24 mouse cellular contexts compared by ENCODE assay signal in genomic region chr12:21459681-21460080, GRCm38 (mm10). TPM values are rescaled to one million over a fixed set of nuclear protein-coding genes. Genes with fewer than 3 reads are reported as not detected.
A peak's percentile ranks its signal among the peaks of the same experiment; 100 is the strongest.
DNase-seq lines count a peak whose midpoint lies in the region; ATAC-seq lines count a peak whose summit lies in the region.
"Had no signal": no experiment of that assay in that cellular context is flagged by ENCODE, and none has a peak within 500 bp of the region (broad histone marks: within the 10 kb centered on the region; RNA-seq: fewer than 3 reads in every experiment).

No protein-coding gene starts in this region.

- no peak overlapping the region for H3K4me2 ChIP-seq in forebrain, embryonic 14.5 days (ENCODE audit: low read length)
- H3K4me2 ChIP-seq: embryonic facial prominence, embryonic 12.5 days; embryonic facial prominence, embryonic 15.5 days; forebrain, embryonic 15.5 days; heart, embryonic 13.5 days; hindbrain, embryonic 12.5 days; hindbrain, embryonic 15.5 days had no signal

- no peaks in the 10 kb centered on the region for H3K9me3 ChIP-seq in forebrain, embryonic 14.5 days (replicated peaks; ENCODE audit: control insufficient read depth, low read length)
- H3K9me3 ChIP-seq: embryonic facial prominence, embryonic 12.5 days; embryonic facial prominence, embryonic 15.5 days; forebrain, embryonic 15.5 days; heart, embryonic 10.5 days; heart, embryonic 13.5 days; hindbrain, embryonic 12.5 days; hindbrain, embryonic 15.5 days had no signal

- H3K27me3 ChIP-seq in splenic B cell, adult 2 months (ENCODE audit: control insufficient read depth, insufficient read depth, low read length, poor library complexity, severe bottlenecking): no peaks in the 10 kb centered on the region
- H3K27me3 ChIP-seq in forebrain, embryonic 14.5 days (replicated peaks; ENCODE audit: control insufficient read depth, insufficient read depth, low read length): no peaks in the 10 kb centered on the region
- H3K27me3 ChIP-seq: embryonic facial prominence, embryonic 12.5 days; embryonic facial prominence, embryonic 15.5 days; forebrain, embryonic 15.5 days; heart, embryonic 13.5 days; hindbrain, embryonic 12.5 days; hindbrain, embryonic 15.5 days had no signal

- H3K27ac ChIP-seq in forebrain, embryonic 14.5 days (ENCODE audit: low read depth, low read length): no peak overlapping the region
- H3K27ac ChIP-seq: embryonic facial prominence, embryonic 12.5 days; embryonic facial prominence, embryonic 15.5 days; forebrain, embryonic 15.5 days; heart, adult 2 months; heart, embryonic 10.5 days; heart, embryonic 13.5 days; hindbrain, embryonic 12.5 days; hindbrain, embryonic 15.5 days had no signal

- H3K36me3 ChIP-seq in splenic B cell, adult 2 months (ENCODE audit: control insufficient read depth, insufficient read depth, low read length, poor library complexity, severe bottlenecking): no peaks in the 10 kb centered on the region
- no peaks in the 10 kb centered on the region for H3K36me3 ChIP-seq in forebrain, embryonic 14.5 days (ENCODE audit: control insufficient read depth, insufficient read depth, low read length)
- H3K36me3 ChIP-seq: embryonic facial prominence, embryonic 12.5 days; embryonic facial prominence, embryonic 15.5 days; forebrain, embryonic 15.5 days; heart, embryonic 10.5 days; heart, embryonic 13.5 days; hindbrain, embryonic 12.5 days; hindbrain, embryonic 15.5 days had no signal

- WGBS in forebrain, embryonic 14.5 days: 91% methylated on average over 4 of the region's 4 CpGs

- peak; percentile 76 for ATAC-seq in activated CD4-positive, CD25-positive, alpha-beta regulatory T cell, adult 4 months
- ATAC-seq in inflammation-experienced regulatory T-cells, adult 6 months: peak; percentile 53
- no peak for ATAC-seq in forebrain, embryonic 14.5 days
- ATAC-seq: forebrain, embryonic 15.5 days; intestine, embryonic 16.5 days had no signal

- no peaks in the 10 kb centered on the region for H3K4me1 ChIP-seq in forebrain, embryonic 14.5 days (ENCODE audit: control insufficient read depth, insufficient read depth, low read length)
- H3K4me1 ChIP-seq: embryonic facial prominence, embryonic 12.5 days; embryonic facial prominence, embryonic 15.5 days; forebrain, embryonic 15.5 days; heart, embryonic 10.5 days; heart, embryonic 13.5 days; hindbrain, embryonic 12.5 days; hindbrain, embryonic 15.5 days had no signal

- H3K4me3 ChIP-seq in forebrain, embryonic 14.5 days (ENCODE audit: low read depth, low read length): no peak overlapping the region
- H3K4me3 ChIP-seq: embryonic facial prominence, embryonic 12.5 days; embryonic facial prominence, embryonic 15.5 days; forebrain, embryonic 15.5 days; heart, adult 2 months; heart, embryonic 10.5 days; heart, embryonic 13.5 days; hindbrain, embryonic 12.5 days; hindbrain, embryonic 15.5 days had no signal

- H3K9ac ChIP-seq in forebrain, embryonic 14.5 days (ENCODE audit: low read length): no peak overlapping the region
- H3K9ac ChIP-seq: embryonic facial prominence, embryonic 12.5 days; embryonic facial prominence, embryonic 15.5 days; forebrain, embryonic 15.5 days; heart, embryonic 13.5 days; hindbrain, embryonic 12.5 days; hindbrain, embryonic 15.5 days had no signal

- DNase-seq in CD4-positive, CD25-positive, alpha-beta regulatory T cell, adult 2 months (ENCODE audit: low read depth, low spot score): peak; percentile 25
- peak; percentile 44 for DNase-seq in splenic B cell, adult 2 months (ENCODE audit: low read depth, low spot score)
- no peak for DNase-seq in natural killer cell, adult 2 months (ENCODE audit: low spot score in 2 of 2)
- DNase-seq in right cerebral cortex, postnatal 25 days: no peak
- DNase-seq in layer of hippocampus, postnatal 25 days (ENCODE audit: extremely low spot score in 1 of 2, low spot score in 1 of 2): no peak
- DNase-seq in forebrain, embryonic 14.5 days (ENCODE audit: low spot score): no peak
- DNase-seq: adrenal gland, adult 2 months; adrenal gland, postnatal 14 days; cerebellum, adult 11 months; cerebellum, adult 8-10 months; cerebellum, postnatal 10 days; gastrocnemius, postnatal 10 days; gastrocnemius, postnatal 36 days; heart, adult 2 months had no signal

RNA-seq across cellular contexts. Expression of gene Ywhaq, which starts 42.2 kb away (rescaled TPM):
- polyA plus RNA-seq in activated CD4-positive, CD25-positive, alpha-beta regulatory T cell, adult 4 months (2017; shearing (Covaris generic)): 100 to 1,000 TPM; 229 to 245 TPM
- 100 to 1,000 TPM; 167 to 333 (median 215) TPM for polyA plus RNA-seq in inflammation-experienced regulatory T-cells, adult 6 months (2017; shearing (Covaris generic))
- 100 to 1,000 TPM; 454 to 540 TPM for total RNA-seq in layer of hippocampus, postnatal 25 days (2021)
- polyA plus RNA-seq in forebrain, embryonic 14.5 days (2014; fragmentation: Nextera tagmentation; extraction: Ambion mirVana): 1,318 and 1,340 TPM in 2 replicates

Comparison
In these comparisons a context has a peak if more than half of its experiments do, and no peak if none do; other contexts are left out.
1. DNase-seq: peak in CD4-positive, CD25-positive, alpha-beta regulatory T cell, adult 2 months (single experiment) and splenic B cell, adult 2 months (single experiment); none in natural killer cell, adult 2 months (0 of 2), right cerebral cortex, postnatal 25 days (single experiment), layer of hippocampus, postnatal 25 days (0 of 2) and forebrain, embryonic 14.5 days (single experiment).